ENCODE assay signal across 9 mouse cellular contexts in the genomic region with DNA sequence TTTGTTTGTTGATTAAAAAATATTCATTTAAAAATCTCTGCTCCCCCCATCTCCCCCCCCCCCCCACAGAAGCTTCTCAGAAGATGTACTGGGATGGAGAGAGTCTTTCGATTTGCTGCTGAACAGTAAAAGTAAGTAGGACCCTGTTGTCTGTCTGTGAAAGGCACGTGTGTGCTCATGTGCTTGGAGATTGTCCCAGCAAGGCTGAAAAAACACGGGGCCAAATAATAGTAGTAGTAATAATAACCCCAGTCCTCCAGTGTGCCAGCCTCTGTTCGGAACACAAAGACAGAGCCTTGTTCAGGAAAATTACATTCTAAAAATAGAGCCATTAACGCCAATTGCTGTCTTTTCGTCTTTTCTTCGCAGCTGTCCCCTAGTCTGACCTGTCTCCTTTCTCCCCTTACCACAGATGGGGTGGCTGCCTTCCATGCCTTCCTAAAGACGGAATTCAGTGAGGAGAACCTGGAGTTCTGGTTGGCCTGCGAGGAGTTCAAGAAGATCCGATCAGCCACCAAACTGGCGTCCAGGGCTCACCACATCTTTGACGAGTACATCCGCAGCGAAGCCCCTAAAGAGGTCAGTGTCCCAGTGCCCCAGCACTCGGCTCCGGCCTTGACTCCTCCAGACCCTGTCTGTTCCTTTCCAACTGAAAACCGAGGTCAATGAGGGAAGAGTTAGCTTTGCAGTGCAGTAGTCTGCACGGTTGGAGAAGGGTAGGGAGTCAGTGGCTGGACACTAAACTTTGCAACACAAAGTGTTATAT. TPM values are rescaled to one million over a fixed set of nuclear protein-coding genes. Genes with fewer than 3 reads are reported as not detected.
DNase-seq lines count a peak whose midpoint lies in the region; ATAC-seq and TF ChIP-seq lines count a peak whose summit lies in the region.
"Had no signal": no experiment of that assay in that cellular context is flagged by ENCODE, and none has a peak within 500 bp of the region (broad histone marks: within the 10 kb centered on the region; RNA-seq: fewer than 3 reads in every experiment).

No protein-coding gene starts in this region.

- H3K9me3 ChIP-seq in heart, embryonic 11.5 days (replicated peaks; ENCODE audit: control insufficient read depth, low read length): no peaks in the 10 kb centered on the region
- H3K9me3 ChIP-seq in forebrain, postnatal 0 days (ENCODE audit: low read length): no peaks in the 10 kb centered on the region
- no peaks in the 10 kb centered on the region for H3K9me3 ChIP-seq in midbrain, embryonic 10.5 days (replicated peaks)

- H3K27me3 ChIP-seq in heart, embryonic 11.5 days (ENCODE audit: control insufficient read depth, insufficient read depth, low read length): peaks cover 19% of the 10 kb centered on the region
- H3K27me3 ChIP-seq in forebrain, postnatal 0 days (ENCODE audit: insufficient read depth, low read length): no peaks in the 10 kb centered on the region
- H3K27me3 ChIP-seq in midbrain, embryonic 10.5 days (ENCODE audit: low read depth, poor library complexity, severe bottlenecking): peaks cover 46% of the 10 kb centered on the region

- no peak for DNase-seq in heart, postnatal 25 days (ENCODE audit: low spot score)
- DNase-seq in NIH3T3 (ENCODE audit: low read depth): peak; percentile 47
- DNase-seq in forebrain, postnatal 0 days: no peak
- no peak for DNase-seq in midbrain, embryonic 10.5 days (ENCODE audit: low spot score)
- DNase-seq in natural killer cell, adult 2 months (ENCODE audit: low spot score in 2 of 2): no peak
- no peak for DNase-seq in yolk sac, embryonic 10.5 days (ENCODE audit: low spot score)

- WGBS in heart, embryonic 11.5 days (ENCODE audit: insufficient replicate concordance): 65% methylated on average over 18 of the region's 18 CpGs
- 37% methylated on average over 18 of the region's 18 CpGs for WGBS in forebrain, postnatal 0 days
- 76% methylated on average over 18 of the region's 18 CpGs for WGBS in midbrain, embryonic 10.5 days

- intact Hi-C loops in heart, postnatal 25 days (cut with DNase I): loop anchor here (1.0 to 5.0 kb wide), 2 partner anchors 99 to 184 kb away; no protein-coding TSS in a partner anchor

- ATAC-seq in heart, embryonic 11.5 days (replicated peaks; ENCODE audit: insufficient number of reproducible peaks, low FRiP score, low TSS enrichment): no peak
- ATAC-seq in forebrain, postnatal 0 days: no peak
- no peak for ATAC-seq in erythroid progenitor cell, adult 5-6 weeks (replicated peaks; ENCODE audit: low FRiP score, poor library complexity, severe bottlenecking)

- H3K4me1 ChIP-seq in heart, embryonic 11.5 days (ENCODE audit: control insufficient read depth, insufficient read depth, low read length): peaks cover 8% of the 10 kb centered on the region; the same call in 1 of the 2 replicates
- peaks cover 16% of the 10 kb centered on the region for H3K4me1 ChIP-seq in forebrain, postnatal 0 days (ENCODE audit: insufficient read depth)
- peaks cover 75% of the 10 kb centered on the region for H3K4me1 ChIP-seq in midbrain, embryonic 10.5 days

- H3K4me3 ChIP-seq in heart, embryonic 11.5 days (ENCODE audit: low read depth, low read length): no peak overlapping the region
- H3K4me3 ChIP-seq in forebrain, postnatal 0 days (ENCODE audit: low read depth, low read length): peak overlapping the region; percentile 52
- peak overlapping the region; percentile 66 for H3K4me3 ChIP-seq in midbrain, embryonic 10.5 days

- no peaks in the 10 kb centered on the region for H3K36me3 ChIP-seq in heart, embryonic 11.5 days (ENCODE audit: control insufficient read depth, insufficient read depth, low read length)
- H3K36me3 ChIP-seq in forebrain, postnatal 0 days (ENCODE audit: insufficient read depth): no peaks in the 10 kb centered on the region
- peaks cover 29% of the 10 kb centered on the region for H3K36me3 ChIP-seq in midbrain, embryonic 10.5 days

- H3K9ac ChIP-seq in heart, embryonic 11.5 days (ENCODE audit: low read depth, low read length): no peak overlapping the region
- no peak overlapping the region for H3K9ac ChIP-seq in forebrain, postnatal 0 days

- peak overlapping the region; percentile 31 for H3K4me2 ChIP-seq in heart, embryonic 11.5 days
- H3K4me2 ChIP-seq in forebrain, postnatal 0 days (ENCODE audit: low read depth): peak overlapping the region; percentile 89

- no peak for TF ChIP-seq CTCF in forebrain, postnatal 0 days (IDR thresholded peaks at IDR 0.05; ENCODE audit: low read depth)

- H3K27ac ChIP-seq in heart, embryonic 11.5 days (ENCODE audit: low read depth, low read length): no peak overlapping the region
- no peak overlapping the region for H3K27ac ChIP-seq in forebrain, postnatal 0 days (ENCODE audit: low read depth, low read length)
- peak overlapping the region; percentile 61; the same call in 1 of the 2 replicates for H3K27ac ChIP-seq in midbrain, embryonic 10.5 days (replicated peaks)

RNA-seq across cellular contexts. Expression of gene Rgs16, which starts 1.6 kb away (rescaled TPM):
- 1.0 and 1.7 TPM in 2 replicates for polyA plus RNA-seq in heart, embryonic 11.5 days (2014; fragmentation: Nextera tagmentation; extraction: Ambion mirVana)
- 1 to 10 TPM; 1.4 to 2.4 TPM for total RNA-seq in heart, postnatal 25 days (2021)
- total RNA-seq in forebrain, postnatal 0 days (2014; rRNA removed): 7.9 and 9.6 TPM in 2 replicates
- polyA plus RNA-seq in forebrain, postnatal 0 days (2015; fragmentation: Nextera tagmentation; extraction: Ambion mirVana): 15.5 and 16.7 TPM in 2 replicates
- polyA plus RNA-seq in midbrain, embryonic 10.5 days (2016; fragmentation: Nextera tagmentation; extraction: Ambion mirVana): 31.8 and 39.0 TPM in 2 replicates
- not detected in 2 replicates for total RNA-seq in erythroid progenitor cell, adult 5-6 weeks (2015; ENCODE audit: low replicate concordance)
- not detected in 2 replicates for total RNA-seq in erythroid progenitor cell, adult 5-6 weeks (2017; ENCODE audit: low replicate concordance)
- total RNA-seq: common myeloid progenitor, adult 5-6 weeks had no signal

RNA-seq across cellular contexts. Expression of gene Rnasel, which starts 7.5 kb away (rescaled TPM):
- 9.3 and 9.7 TPM in 2 replicates for polyA plus RNA-seq in heart, embryonic 11.5 days (2014; fragmentation: Nextera tagmentation; extraction: Ambion mirVana)
- total RNA-seq in heart, postnatal 25 days (2021): 1 to 10 TPM; 5.8 to 6.1 TPM
- 39.5 and 43.9 TPM in 2 replicates for total RNA-seq in forebrain, postnatal 0 days (2014; rRNA removed)
- 10.7 and 19.5 TPM in 2 replicates for polyA plus RNA-seq in forebrain, postnatal 0 days (2015; fragmentation: Nextera tagmentation; extraction: Ambion mirVana)
- 10.1 and 20.3 TPM in 2 replicates for polyA plus RNA-seq in midbrain, embryonic 10.5 days (2016; fragmentation: Nextera tagmentation; extraction: Ambion mirVana)
- total RNA-seq in erythroid progenitor cell, adult 5-6 weeks (2015; ENCODE audit: low replicate concordance): 96.2 and 117 TPM in 2 replicates
- 128 and 171 TPM in 2 replicates for total RNA-seq in erythroid progenitor cell, adult 5-6 weeks (2017; ENCODE audit: low replicate concordance)
